Mouse (Mus musculus): Measurements from ENCODE around the gene Gnpat. TPM values are rescaled to one million over a fixed set of nuclear protein-coding genes. Genes with fewer than 3 reads are reported as not detected.

The Gnpat gene
- polyA plus RNA-seq, 1 experiment from 2014 or later: 111 TPM

DNA sequence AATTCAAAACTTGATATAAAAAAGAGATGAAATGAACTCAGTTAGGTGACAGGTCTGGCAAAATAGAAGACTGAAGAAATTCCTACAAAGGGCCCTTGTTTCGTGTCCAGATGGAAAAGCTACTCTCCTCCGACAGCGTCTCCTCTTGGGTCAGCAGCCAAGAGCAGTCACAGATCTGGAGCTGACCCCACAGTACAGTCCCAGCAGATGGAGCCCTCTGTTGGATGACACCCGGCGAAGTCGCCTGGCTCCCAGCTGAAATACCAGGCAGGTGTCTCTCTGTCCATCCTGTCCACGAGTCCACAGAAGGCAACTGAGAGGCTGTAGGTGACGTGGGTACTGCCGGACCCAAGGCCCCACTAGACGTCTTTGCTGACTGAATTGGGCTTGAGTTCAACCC is 47.5 kb downstream of the Gnpat start:
- WGBS: 79% methylated on average over 10 of the region's 10 CpGs
- no peak overlapping the region for H3K9ac ChIP-seq
- H3K4me1 ChIP-seq: no peaks in the 10 kb centered on the region
- H3K36me3 ChIP-seq: peaks cover 95% of the 10 kb centered on the region
- no peak overlapping the region for H3K27ac ChIP-seq
- H3K27me3 ChIP-seq: no peaks in the 10 kb centered on the region
- H3K9me3 ChIP-seq: no peaks in the 10 kb centered on the region
- H3K4me3 ChIP-seq: no peak overlapping the region
- no peak for ATAC-seq (ENCODE audit: insufficient number of reproducible peaks, insufficient read depth, low FRiP score, low TSS enrichment)
- no peak overlapping the region for H3K4me2 ChIP-seq (replicated peaks)

DNA sequence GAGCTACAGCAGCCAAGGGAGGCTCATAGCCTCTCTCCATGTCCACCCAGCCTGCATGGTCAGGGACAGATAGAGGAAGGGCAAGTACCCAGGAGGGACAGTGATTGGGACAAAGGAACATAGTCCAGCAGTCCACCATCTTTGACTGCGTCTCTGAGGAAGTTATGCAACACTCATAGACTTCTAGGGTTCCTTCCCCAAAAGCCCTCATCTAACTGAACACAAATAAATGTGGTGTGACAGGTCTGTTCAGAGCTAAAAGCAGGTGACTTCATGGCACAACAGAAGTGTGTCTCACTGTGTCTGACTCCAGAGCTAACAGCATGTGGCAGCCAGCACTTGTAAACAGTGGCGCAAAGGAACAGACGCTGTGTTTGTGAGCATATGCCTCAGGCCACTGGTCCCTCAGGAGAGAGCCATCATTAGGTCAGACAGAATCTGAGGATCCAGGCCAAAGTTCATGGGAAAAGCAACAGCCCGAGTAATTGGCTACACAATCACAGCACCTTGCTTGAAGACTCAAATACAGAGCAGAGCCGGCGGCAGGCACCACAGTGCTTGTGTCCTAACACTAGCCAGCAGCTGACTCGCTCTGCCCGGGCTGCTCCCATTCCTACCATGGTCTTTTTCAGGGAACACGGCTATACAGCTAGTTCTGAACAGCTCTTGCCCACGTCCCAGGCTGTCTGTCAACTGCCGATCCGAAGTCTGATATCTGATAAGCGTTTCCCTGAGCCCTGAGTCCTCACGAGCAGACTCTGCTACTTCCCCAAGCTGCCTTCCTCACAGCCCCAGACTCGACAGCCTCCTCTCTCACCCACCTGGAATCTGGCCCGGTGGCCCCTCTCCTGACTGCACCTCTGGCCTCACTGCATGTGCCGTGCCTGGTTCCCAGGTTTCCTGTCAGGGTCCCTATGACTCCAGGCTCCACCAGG is 49.4 kb downstream of the Gnpat start:
- Histone ChIP-seq H3K27me3 (no peaks in the 10 kb centered on the region), H3K4me2 (replicated peaks) (no peak overlapping the region), H3K27ac (no peak overlapping the region), H3K9ac (no peak overlapping the region), H3K36me3 (peaks cover 77% of the 10 kb centered on the region), H3K4me1 (no peaks in the 10 kb centered on the region), H3K4me3 (no peak overlapping the region), H3K9me3 (no peaks in the 10 kb centered on the region)
- no peak for ATAC-seq (ENCODE audit: insufficient number of reproducible peaks, insufficient read depth, low FRiP score, low TSS enrichment)
- WGBS: 63% methylated on average over 17 of the region's 17 CpGs

DNA sequence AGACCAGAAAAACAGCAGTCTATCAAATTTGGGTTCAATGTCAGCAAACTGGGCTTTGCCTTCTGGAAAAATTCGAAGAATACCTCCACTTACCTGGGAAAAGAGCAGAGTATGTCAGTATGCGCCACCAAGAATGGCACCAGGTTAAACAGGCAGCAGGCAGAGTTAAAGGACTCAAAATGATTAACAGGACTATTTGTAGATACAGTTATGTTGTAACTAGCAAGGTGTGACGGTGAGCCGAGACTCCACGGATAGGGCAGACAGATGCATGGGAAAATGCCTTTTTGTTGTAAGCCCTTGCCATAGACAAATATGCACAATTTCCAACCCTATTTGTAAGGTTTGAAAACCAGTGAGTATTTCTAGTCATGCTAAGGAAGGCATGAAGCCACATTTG is 51.2 kb downstream of the Gnpat start:
- no peak for ATAC-seq (ENCODE audit: insufficient number of reproducible peaks, insufficient read depth, low FRiP score, low TSS enrichment)
- H3K36me3 ChIP-seq: peaks cover 59% of the 10 kb centered on the region

DNA sequence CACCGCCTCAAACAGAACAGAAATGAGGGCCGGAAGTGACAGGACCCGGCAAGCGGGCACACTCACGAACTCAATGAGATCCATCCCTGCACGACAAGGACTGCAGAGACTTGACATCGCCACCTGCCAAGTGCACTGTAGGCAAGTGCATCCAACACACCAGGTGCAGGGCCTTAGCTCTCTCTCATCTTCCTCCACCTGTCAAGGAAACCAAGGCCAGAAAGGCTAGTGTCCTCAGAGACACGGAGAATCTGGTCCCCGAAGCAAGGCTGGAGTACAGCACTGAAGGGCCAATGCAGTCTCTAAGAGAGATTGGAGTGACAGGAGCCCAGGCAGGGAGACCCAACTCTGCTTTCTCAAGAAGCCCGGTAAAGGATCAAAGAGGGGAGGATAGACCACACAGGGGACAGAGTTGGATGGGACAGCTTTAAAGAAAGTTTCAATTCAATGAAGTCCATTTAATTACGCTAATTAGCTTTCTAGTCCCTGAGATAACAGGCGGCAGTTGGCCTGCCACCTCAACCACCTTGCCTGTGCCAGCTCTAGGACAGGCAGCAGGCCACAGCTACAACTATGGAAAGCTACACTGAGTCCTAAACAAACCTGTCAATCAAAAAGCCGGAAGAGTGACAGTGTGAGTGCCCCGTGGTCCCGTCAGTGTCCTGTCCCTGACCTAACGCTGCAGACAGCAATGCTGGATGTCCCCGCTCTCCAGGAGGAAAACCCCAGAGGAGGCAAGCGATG is 55.1 kb downstream of the Gnpat start:
- H3K4me3 ChIP-seq: no peak overlapping the region
- ATAC-seq (ENCODE audit: insufficient number of reproducible peaks, insufficient read depth, low FRiP score, low TSS enrichment): no peak
- no peak overlapping the region for H3K4me2 ChIP-seq (replicated peaks)
- H3K9me3 ChIP-seq: no peaks in the 10 kb centered on the region
- H3K27ac ChIP-seq: no peak overlapping the region
- no peak overlapping the region for H3K9ac ChIP-seq
- peaks cover 6% of the 10 kb centered on the region; the same call in 1 of the 2 replicates for H3K4me1 ChIP-seq
- H3K36me3 ChIP-seq: peaks cover 26% of the 10 kb centered on the region
- WGBS: 80% methylated on average over 18 of the region's 18 CpGs
- no peaks in the 10 kb centered on the region for H3K27me3 ChIP-seq

More for the DNA sequence above, 51.2 kb downstream of the Gnpat start:
- Histone ChIP-seq H3K4me1 (no peaks in the 10 kb centered on the region), H3K27me3 (no peaks in the 10 kb centered on the region), H3K9me3 (no peaks in the 10 kb centered on the region), H3K27ac (no peak overlapping the region), H3K9ac (no peak overlapping the region), H3K4me3 (no peak overlapping the region), H3K4me2 (replicated peaks) (no peak overlapping the region)
- 96% methylated on average over 5 of the region's 5 CpGs for WGBS

DNA sequence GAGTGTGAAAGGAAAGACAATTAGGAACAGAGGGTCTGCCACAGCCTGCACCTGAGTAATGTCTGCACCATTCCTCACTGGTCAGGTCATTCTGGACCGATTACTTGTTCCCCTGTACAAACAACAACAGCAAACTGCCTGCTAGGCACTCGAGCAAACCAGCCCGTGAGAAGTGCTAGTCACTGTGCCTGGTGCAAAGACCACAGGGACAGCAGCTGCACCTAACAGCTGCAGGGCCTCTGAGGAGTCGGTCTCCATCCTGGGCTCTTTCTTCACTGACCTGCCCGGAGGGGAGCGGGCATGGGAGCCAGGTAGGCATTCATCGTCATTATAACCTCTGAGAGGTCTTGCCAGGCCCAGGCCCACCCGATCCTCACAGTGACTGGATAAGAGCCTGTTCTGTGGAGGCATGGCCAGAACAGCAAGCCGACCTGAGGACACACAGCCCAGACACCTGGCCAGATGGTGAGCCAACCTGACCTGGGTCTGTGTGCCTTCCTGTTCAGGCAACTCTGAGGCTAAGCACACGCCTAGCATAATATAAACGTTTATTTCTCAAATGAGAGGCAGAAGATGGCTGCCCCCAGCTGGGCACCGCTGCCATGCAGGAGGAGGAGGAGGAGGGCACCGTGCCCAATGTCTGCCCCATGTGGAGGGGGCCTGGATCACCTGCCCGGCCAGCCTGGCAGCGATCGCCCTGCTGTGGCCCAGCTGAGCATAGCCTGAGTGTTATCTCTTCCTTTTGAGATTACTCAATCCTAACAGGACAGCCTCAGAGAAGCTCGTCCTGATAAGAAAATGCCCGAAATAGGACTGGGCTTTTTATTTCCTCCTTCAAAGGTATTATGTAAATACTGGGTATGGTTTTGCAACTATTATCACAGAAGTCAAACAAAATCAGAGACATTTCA is 58.8 kb downstream of the Gnpat start:
- Histone ChIP-seq H3K4me1 (peaks cover 6% of the 10 kb centered on the region; the same call in 1 of the 2 replicates), H3K9me3 (no peaks in the 10 kb centered on the region), H3K27me3 (no peaks in the 10 kb centered on the region), H3K4me3 (no peak overlapping the region), H3K9ac (no peak overlapping the region), H3K36me3 (no peaks in the 10 kb centered on the region), H3K27ac (no peak overlapping the region), H3K4me2 (replicated peaks) (no peak overlapping the region)
- 83% methylated on average over 18 of the region's 18 CpGs for WGBS
- ATAC-seq (ENCODE audit: insufficient number of reproducible peaks, insufficient read depth, low FRiP score, low TSS enrichment): no peak

DNA sequence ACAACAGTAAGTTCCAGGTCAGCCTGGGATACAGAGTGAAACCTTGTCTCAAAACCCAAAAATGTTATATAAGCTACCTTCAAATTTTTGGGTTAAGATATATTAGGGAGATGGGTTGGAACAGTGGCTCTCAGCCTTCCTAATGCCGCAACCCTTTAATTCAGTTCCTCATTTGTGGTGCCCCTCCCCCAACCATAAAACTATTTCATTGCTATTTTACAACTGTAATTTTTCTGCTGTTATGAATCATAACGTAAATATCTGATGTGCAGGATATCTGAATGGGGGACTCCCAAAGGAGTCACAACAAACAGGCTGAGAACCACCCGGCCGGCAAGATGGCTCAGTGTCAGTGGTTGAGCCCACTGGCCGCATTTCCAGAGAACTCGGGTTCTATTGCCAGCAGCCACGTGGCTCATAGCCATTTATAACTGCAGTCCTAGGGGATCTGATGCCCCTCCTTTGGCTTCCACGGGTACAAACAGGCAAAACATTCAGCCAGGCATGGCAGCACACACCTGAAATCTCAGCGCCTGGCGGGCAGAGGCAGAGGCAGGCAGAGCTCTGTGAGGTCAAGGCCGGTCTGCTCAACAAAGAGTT is 59.8 kb downstream of the Gnpat start:
- Histone ChIP-seq H3K9me3 (no peaks in the 10 kb centered on the region), H3K27ac (no peak overlapping the region), H3K9ac (no peak overlapping the region), H3K4me3 (no peak overlapping the region), H3K27me3 (no peaks in the 10 kb centered on the region), H3K36me3 (no peaks in the 10 kb centered on the region), H3K4me2 (replicated peaks) (no peak overlapping the region), H3K4me1 (peaks cover 6% of the 10 kb centered on the region; the same call in 1 of the 2 replicates)
- no peak for ATAC-seq (ENCODE audit: insufficient number of reproducible peaks, insufficient read depth, low FRiP score, low TSS enrichment)
- WGBS: 89% methylated on average over 11 of the region's 11 CpGs

DNA sequence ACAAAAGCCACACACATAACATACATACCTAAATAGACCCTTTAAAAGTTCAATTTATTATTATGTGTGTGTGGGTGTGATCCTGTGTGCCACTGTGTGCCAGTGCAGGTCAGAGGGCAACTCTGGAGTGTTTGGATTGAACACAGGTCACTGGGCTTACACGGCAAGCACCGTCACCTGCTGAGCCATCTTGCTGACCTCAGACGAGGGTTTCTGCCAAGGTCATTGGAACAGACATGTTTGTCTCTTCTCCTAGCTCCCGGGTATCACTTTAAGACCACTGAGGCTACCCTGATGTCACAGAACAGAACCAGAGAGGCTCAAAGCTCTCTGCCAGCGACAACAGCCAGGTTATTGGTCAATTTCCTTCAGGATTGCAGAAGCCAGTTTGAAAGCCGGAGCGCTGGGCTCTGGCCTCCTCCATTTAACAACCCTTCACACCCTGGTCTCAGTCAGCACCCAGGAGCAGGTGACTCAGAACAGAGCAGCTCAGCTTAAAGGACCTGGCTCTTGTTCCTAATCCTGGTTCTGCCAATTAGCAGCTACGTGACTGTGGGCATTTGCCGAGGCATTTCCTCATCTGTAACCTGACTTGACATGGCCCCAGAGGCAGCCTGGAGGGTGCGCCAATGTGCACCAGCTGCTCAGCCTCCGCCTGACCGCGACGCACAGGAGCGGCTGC is 61.3 kb downstream of the Gnpat start:
- WGBS: 88% methylated on average over 15 of the region's 15 CpGs
- H3K27ac ChIP-seq: no peak overlapping the region
- no peak overlapping the region for H3K9ac ChIP-seq
- H3K4me3 ChIP-seq: no peak overlapping the region
- H3K9me3 ChIP-seq: no peaks in the 10 kb centered on the region
- H3K36me3 ChIP-seq: no peaks in the 10 kb centered on the region
- peaks cover 6% of the 10 kb centered on the region; the same call in 1 of the 2 replicates for H3K4me1 ChIP-seq
- H3K27me3 ChIP-seq: no peaks in the 10 kb centered on the region
- no peak for ATAC-seq (ENCODE audit: insufficient number of reproducible peaks, insufficient read depth, low FRiP score, low TSS enrichment)
- no peak overlapping the region for H3K4me2 ChIP-seq (replicated peaks)

DNA sequence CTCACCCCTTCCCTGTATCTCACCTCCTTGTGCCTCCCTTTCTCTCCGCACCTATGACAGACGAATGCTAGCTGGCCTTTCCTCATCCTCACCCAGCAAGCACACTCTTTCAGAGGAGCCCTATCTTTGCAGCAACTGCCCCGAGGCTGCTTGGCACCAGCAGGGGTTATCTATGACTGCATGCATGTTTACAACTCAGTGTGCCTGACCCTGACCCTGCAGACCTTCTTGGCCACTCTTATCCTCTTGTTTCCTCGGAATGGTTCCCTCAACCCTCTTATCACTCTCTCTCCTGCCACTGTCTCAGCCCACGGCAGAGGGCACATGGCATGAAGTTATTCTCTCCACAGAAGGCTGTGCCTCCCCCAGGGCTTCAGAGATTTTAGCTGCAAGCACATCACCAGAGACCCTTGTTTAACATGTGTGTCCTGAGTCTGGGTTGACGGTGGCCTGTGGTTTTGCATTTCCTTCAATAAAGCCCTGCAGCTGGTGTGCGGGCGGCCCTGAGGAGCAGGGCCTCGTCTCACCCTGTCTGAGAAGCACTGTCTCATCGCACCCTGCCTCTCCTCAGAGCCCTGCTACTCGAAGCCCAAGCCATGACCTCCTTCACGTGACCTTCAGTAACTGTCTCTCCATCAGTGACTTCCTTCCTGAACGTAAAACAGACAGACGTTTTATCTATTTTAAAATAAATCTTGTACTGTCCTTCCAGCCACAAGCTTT is 62.9 kb downstream of the Gnpat start:
- Histone ChIP-seq H3K4me2 (replicated peaks) (no peak overlapping the region), H3K27ac (no peak overlapping the region), H3K4me3 (no peak overlapping the region), H3K9ac (no peak overlapping the region), H3K27me3 (no peaks in the 10 kb centered on the region), H3K9me3 (no peaks in the 10 kb centered on the region), H3K4me1 (0 out of 2 replicates have a peak, but pooled peaks cover 4% of the 10 kb centered on the region), H3K36me3 (no peaks in the 10 kb centered on the region)
- WGBS: 79% methylated on average over 14 of the region's 14 CpGs
- ATAC-seq (ENCODE audit: insufficient number of reproducible peaks, insufficient read depth, low FRiP score, low TSS enrichment): no peak

DNA sequence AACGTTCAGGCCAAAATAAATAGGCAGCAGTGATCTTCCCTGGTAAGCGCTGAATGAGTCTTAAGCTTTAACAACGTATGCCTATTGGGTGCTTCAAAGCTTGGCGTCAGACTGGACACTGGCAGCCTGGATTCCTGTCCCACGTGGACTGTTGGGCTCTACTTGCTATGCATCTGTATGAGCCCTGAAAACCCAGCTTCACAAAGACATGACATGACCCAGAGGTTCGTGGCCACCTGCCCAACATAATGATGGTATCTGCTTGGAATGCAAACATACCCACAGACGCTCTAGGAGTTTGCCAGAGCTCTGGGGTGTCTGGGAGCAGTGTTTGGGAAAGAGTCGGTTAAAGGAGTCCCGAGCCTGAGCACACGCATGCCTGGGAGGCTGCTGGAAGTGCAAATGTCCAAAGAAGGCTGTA is 63.5 kb downstream of the Gnpat start:
- Histone ChIP-seq H3K27me3 (no peaks in the 10 kb centered on the region), H3K9me3 (no peaks in the 10 kb centered on the region), H3K4me2 (replicated peaks) (no peak overlapping the region), H3K9ac (no peak overlapping the region), H3K36me3 (no peaks in the 10 kb centered on the region), H3K4me3 (no peak overlapping the region), H3K4me1 (0 out of 2 replicates have a peak, but pooled peaks cover 4% of the 10 kb centered on the region), H3K27ac (no peak overlapping the region)
- 79% methylated on average over 10 of the region's 10 CpGs for WGBS
- ATAC-seq (ENCODE audit: insufficient number of reproducible peaks, insufficient read depth, low FRiP score, low TSS enrichment): no peak

DNA sequence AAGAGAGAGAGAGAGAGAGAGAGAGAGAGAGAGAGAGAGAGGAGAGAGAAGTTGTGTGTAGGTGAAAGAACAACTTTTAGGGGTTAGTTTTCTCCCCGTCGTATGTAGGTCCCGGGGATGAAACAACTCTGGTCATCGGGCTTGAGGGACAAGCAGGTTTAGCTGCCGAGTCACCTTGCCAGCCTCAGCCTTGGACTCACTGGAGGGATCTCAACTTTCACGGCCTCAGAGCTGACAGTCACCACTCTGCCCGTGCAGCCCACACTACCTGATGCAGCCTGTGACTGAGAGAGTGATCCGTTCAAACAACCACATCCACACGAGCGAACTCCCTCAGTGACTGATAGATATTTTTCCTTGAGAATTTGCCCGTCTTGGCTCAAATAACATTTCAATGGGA is 66.2 kb downstream of the Gnpat start:
- Histone ChIP-seq H3K9ac (no peak overlapping the region), H3K4me1 (no peaks in the 10 kb centered on the region), H3K4me3 (no peak overlapping the region), H3K27me3 (no peaks in the 10 kb centered on the region), H3K36me3 (no peaks in the 10 kb centered on the region), H3K4me2 (replicated peaks) (no peak overlapping the region), H3K27ac (no peak overlapping the region), H3K9me3 (no peaks in the 10 kb centered on the region)
- 79% methylated on average over 11 of the region's 11 CpGs for WGBS
- ATAC-seq (ENCODE audit: insufficient number of reproducible peaks, insufficient read depth, low FRiP score, low TSS enrichment): no peak

Measured in embryonic facial prominence, embryonic 12.5 days (tissue).